Mouse (Mus musculus): ENCODE data around the gene Lmntd1. TPM values are rescaled to one million over a fixed set of nuclear protein-coding genes. Genes with fewer than 3 reads are reported as not detected.

The Lmntd1 gene
- total and polyA plus RNA-seq, 3 experiments: 0.08 to 0.43 (median 0.26) TPM

- in situ Hi-C loops (cut with MboI; ENCODE audit: low pct_ligation_motif_present, low pct_unique_long_range_greater_than_20kb, low sequenced_read_pairs): no loop called here
- H3K4me2 ChIP-seq (ENCODE audit: insufficient read depth, low read depth, poor library complexity, severe bottlenecking): no peak overlapping the region
- no peak overlapping the region for H3K9ac ChIP-seq (ENCODE audit: insufficient read depth, low read depth)
- no peaks in the 10 kb centered on the region for H3K4me1 ChIP-seq (ENCODE audit: control insufficient read depth in 1 of 2, insufficient read depth in 2 of 2)
- H3K27ac ChIP-seq (ENCODE audit: insufficient read depth, low read depth): no peak overlapping the region
- TF ChIP-seq JUN (IDR thresholded peaks at IDR 0.05; ENCODE audit: insufficient read depth, low read depth, low read length): no peak
- no peak for TF ChIP-seq USF1 (IDR thresholded peaks at IDR 0.05; ENCODE audit: low read depth, low read length)
- TF ChIP-seq ELF1 (IDR thresholded peaks at IDR 0.05; ENCODE audit: low read depth, low read length): no peak
- TF ChIP-seq MAZ (IDR thresholded peaks at IDR 0.05; ENCODE audit: low read depth, low read length): no peak
- TF ChIP-seq MAFK (IDR thresholded peaks at IDR 0.05; ENCODE audit: insufficient replicate concordance, low read length): no peak
- TF ChIP-seq UBTF (IDR thresholded peaks at IDR 0.05; ENCODE audit: low read depth, low read length): no peak
- TF ChIP-seq MXI1 (IDR thresholded peaks at IDR 0.05; ENCODE audit: low read depth, low read length): no peak
- TF ChIP-seq NRF1 (IDR thresholded peaks at IDR 0.05; ENCODE audit: low read depth, low read length): no peak
- no peak for TF ChIP-seq JUND (conservative IDR thresholded peaks at IDR 0.05; ENCODE audit: low read depth, low read length)
- no peak for TF ChIP-seq CTCF (conservative IDR thresholded peaks at IDR 0.05 in 1 of 2, IDR thresholded peaks at IDR 0.05 in 1 of 2; ENCODE audit: low read depth in 2 of 2, low read length in 2 of 2)
- no peak for TF ChIP-seq SIN3A (IDR thresholded peaks at IDR 0.05; ENCODE audit: low read length)
- no peak for TF ChIP-seq IRF4 (IDR thresholded peaks at IDR 0.05; ENCODE audit: low read depth, low read length)
- TF ChIP-seq ZC3H11A (IDR thresholded peaks at IDR 0.05; ENCODE audit: low read depth, low read length): no peak
- TF ChIP-seq E2F4 (IDR thresholded peaks at IDR 0.05; ENCODE audit: insufficient replicate concordance, low read depth, low read length): no peak
- no peak for TF ChIP-seq KAT2A (IDR thresholded peaks at IDR 0.05; ENCODE audit: insufficient replicate concordance, low read length)
- TF ChIP-seq HCFC1 (IDR thresholded peaks at IDR 0.05; ENCODE audit: low read depth, low read length): no peak
- no peak for TF ChIP-seq PAX5 (IDR thresholded peaks at IDR 0.05; ENCODE audit: low read length)
- TF ChIP-seq POLR2AphosphoS2 (IDR thresholded peaks at IDR 0.05; ENCODE audit: low read depth, low read length): no peak
- TF ChIP-seq RCOR1 (conservative IDR thresholded peaks at IDR 0.05; ENCODE audit: low read depth, low read length): no peak
- no peak overlapping the region for H3K4me3 ChIP-seq (replicated peaks in 1 of 3; ENCODE audit: low read depth in 2 of 3, low read length in 2 of 3, poor library complexity in 1 of 3)
- H3K9me3 ChIP-seq (replicated peaks; ENCODE audit: low read length): no peaks in the 10 kb centered on the region
- H3K79me2 ChIP-seq (replicated peaks; ENCODE audit: control insufficient read depth, extremely low read depth, insufficient read depth, poor library complexity, severe bottlenecking): no peaks in the 10 kb centered on the region
- no peaks in the 10 kb centered on the region for H3K36me3 ChIP-seq (replicated peaks in 1 of 2; ENCODE audit: control insufficient read depth in 1 of 2, insufficient read depth in 1 of 2, low read length in 1 of 2)
- DNase-seq (ENCODE audit: extremely low read depth): no peak
- dilution Hi-C loops (cut with MboI; ENCODE audit: extremely low pct_ligation_motif_present, extremely low pct_unique_long_range_greater_than_20kb, low sequenced_read_pairs): no loop called here
- no peaks in the 10 kb centered on the region for H3K27me3 ChIP-seq (replicated peaks)
Observed at GRCm38 (mm10) chr6:145438851-145439250, 175.3 kb downstream of the Lmntd1 start.

- no peak overlapping the region for H3K4me2 ChIP-seq (ENCODE audit: insufficient read depth, low read depth, poor library complexity, severe bottlenecking)
- no peaks in the 10 kb centered on the region for H3K79me2 ChIP-seq (replicated peaks; ENCODE audit: control insufficient read depth, extremely low read depth, insufficient read depth, poor library complexity, severe bottlenecking)
- H3K27me3 ChIP-seq (replicated peaks): no peaks in the 10 kb centered on the region
- H3K9me3 ChIP-seq (replicated peaks; ENCODE audit: low read length): no peaks in the 10 kb centered on the region
- no peak overlapping the region for H3K9ac ChIP-seq (ENCODE audit: insufficient read depth, low read depth)
- H3K4me3 ChIP-seq (replicated peaks in 1 of 3; ENCODE audit: low read depth in 2 of 3, low read length in 2 of 3, poor library complexity in 1 of 3): no peak overlapping the region
- H3K36me3 ChIP-seq (replicated peaks in 1 of 2; ENCODE audit: control insufficient read depth in 1 of 2, insufficient read depth in 1 of 2, low read length in 1 of 2): no peaks in the 10 kb centered on the region
- H3K4me1 ChIP-seq (ENCODE audit: control insufficient read depth in 1 of 2, insufficient read depth in 2 of 2): no peaks in the 10 kb centered on the region
- H3K27ac ChIP-seq (ENCODE audit: insufficient read depth, low read depth): no peak overlapping the region
- dilution Hi-C loops (cut with MboI; ENCODE audit: extremely low pct_ligation_motif_present, extremely low pct_unique_long_range_greater_than_20kb, low sequenced_read_pairs) (no loop called here), in situ Hi-C loops (cut with MboI; ENCODE audit: low pct_ligation_motif_present, low pct_unique_long_range_greater_than_20kb, low sequenced_read_pairs) (no loop called here)
- TF ChIP-seq E2F4 (IDR thresholded peaks at IDR 0.05; ENCODE audit: insufficient replicate concordance, low read depth, low read length) (no peak), POLR2A (IDR thresholded peaks at IDR 0.05; ENCODE audit: low read depth, low read length) (no peak), MEF2A (IDR thresholded peaks at IDR 0.05; ENCODE audit: borderline replicate concordance, low read depth, low read length) (no peak), RCOR1 (conservative IDR thresholded peaks at IDR 0.05; ENCODE audit: low read depth, low read length) (no peak), PAX5 (IDR thresholded peaks at IDR 0.05; ENCODE audit: low read length) (no peak), ELF1 (IDR thresholded peaks at IDR 0.05; ENCODE audit: low read depth, low read length) (no peak), ZMIZ1 (IDR thresholded peaks at IDR 0.05; ENCODE audit: low read depth, low read length) (no peak), UBTF (IDR thresholded peaks at IDR 0.05; ENCODE audit: low read depth, low read length) (no peak), MYC (IDR thresholded peaks at IDR 0.05; ENCODE audit: low read depth, low read length) (no peak), CHD2 (IDR thresholded peaks at IDR 0.05; ENCODE audit: low read length) (no peak), TBP (conservative IDR thresholded peaks at IDR 0.05; ENCODE audit: low read depth, low read length) (no peak)
- no peak for DNase-seq (ENCODE audit: extremely low read depth)
Observed at GRCm38 (mm10) chr6:145435764-145436163, 178.4 kb downstream of the Lmntd1 start.

Measured in CH12.LX (cell line).